Mouse (Mus musculus) limb, embryonic 14.5 days (tissue): ENCODE results near the gene Trpv1. TPM values are rescaled to one million over a fixed set of nuclear protein-coding genes. Genes with fewer than 3 reads are reported as not detected.

ENCODE experiments used
- ATAC-seq: fragments of 200-750 bp; cut with Nextera tagmentation; 2 replicates; pipeline ENCODE4 v1.8.0; 2017; ENCODE audit warnings: low read depth, moderate number of reproducible peaks, moderate TSS enrichment; ENCODE audit not compliant: low FRiP score
- DNase-seq: peaks from one replicate; pipeline ENCODE4 v3.0.0-alpha.2; 2015; ENCODE audit warnings: low spot score
- H3K27ac ChIP-seq: fragments of 300-500 bp; sonication (generic); replicated peaks from 2 replicates; pipeline ENCODE4 v1.5.1; 2014; ENCODE audit warnings: low read depth, mild to moderate bottlenecking, low read length, moderate library complexity, mixed read lengths
- H3K27me3 ChIP-seq: fragments of 300-500 bp; sonication (generic); 2 replicates; pipeline ENCODE4 v1.6.1; 2014; ENCODE audit warnings: low read length, mixed read lengths; ENCODE audit not compliant: control insufficient read depth, insufficient read depth
- H3K36me3 ChIP-seq: fragments of 300-500 bp; sonication (generic); 2 replicates; pipeline ENCODE4 v1.6.1; 2014; ENCODE audit warnings: mild to moderate bottlenecking, low read length, moderate library complexity, mixed read lengths; ENCODE audit not compliant: control insufficient read depth, insufficient read depth
- H3K4me1 ChIP-seq: fragments of 300-500 bp; sonication (generic); 2 replicates; pipeline ENCODE4 v1.6.1; 2014; ENCODE audit warnings: antibody characterized with exemption, low read length, mixed read lengths; ENCODE audit not compliant: control insufficient read depth, insufficient read depth
- H3K4me2 ChIP-seq: fragments of 300-500 bp; sonication (generic); replicated peaks from 2 replicates; pipeline ENCODE4 v1.6.1; 2014; ENCODE audit warnings: low read depth, mild to moderate bottlenecking, low read length, moderate library complexity; ENCODE audit not compliant: severe bottlenecking
- H3K4me3 ChIP-seq: fragments of 300-500 bp; sonication (generic); replicated peaks from 2 replicates; pipeline ENCODE4 v1.5.1; 2014; ENCODE audit warnings: low read length
- H3K9ac ChIP-seq: fragments of 300-500 bp; sonication (generic); 2 replicates; pipeline ENCODE4 v1.6.1; 2014; ENCODE audit warnings: mild to moderate bottlenecking, low read depth, low read length, moderate library complexity; ENCODE audit not compliant: severe bottlenecking
- H3K9me3 ChIP-seq: fragments of 300-500 bp; sonication (generic); 2 replicates; pipeline ENCODE4 v1.6.1; 2016; ENCODE audit warnings: low read length; ENCODE audit not compliant: control insufficient read depth
- POLR2A ChIP-seq: fragments of 200-500 bp; IDR thresholded peaks from 2 replicates; pipeline ENCODE4 v1.8.0; 2012; ENCODE audit warnings: inconsistent platforms, mild to moderate bottlenecking, moderate library complexity, borderline replicate concordance; ENCODE audit not compliant: insufficient read depth, insufficient read length; ENCODE audit errors: extremely low read depth
- WGBS: fragments of 180-500 bp; shearing (Covaris S2); extraction: QIAGEN DNeasy Blood & Tissue Kit; methylation state at CpG from one replicate; pipeline ENCODE4 v1.1.7; 2014; 5-methylcytosine and 5-hydroxymethylcytosine counted together
- polyA plus RNA-seq, 2 experiments: library from polyadenylated mRNA; depleted of rRNA in 1 of 2; stranded (reverse) in 1 of 2; unstranded in 1 of 2; fragments of >200 nt; fragmentation: Nextera tagmentation in 1 of 2; extraction: Ambion mirVana in 1 of 2; gene quantifications; 2 replicates each; pipeline versions ENCODE4 v1.2.1 to v1.2.3; 2012 to 2014

Trpv1 gene
- polyA plus RNA-seq, 2 experiments, result 0.20 TPM; not detected in 1

DNA sequence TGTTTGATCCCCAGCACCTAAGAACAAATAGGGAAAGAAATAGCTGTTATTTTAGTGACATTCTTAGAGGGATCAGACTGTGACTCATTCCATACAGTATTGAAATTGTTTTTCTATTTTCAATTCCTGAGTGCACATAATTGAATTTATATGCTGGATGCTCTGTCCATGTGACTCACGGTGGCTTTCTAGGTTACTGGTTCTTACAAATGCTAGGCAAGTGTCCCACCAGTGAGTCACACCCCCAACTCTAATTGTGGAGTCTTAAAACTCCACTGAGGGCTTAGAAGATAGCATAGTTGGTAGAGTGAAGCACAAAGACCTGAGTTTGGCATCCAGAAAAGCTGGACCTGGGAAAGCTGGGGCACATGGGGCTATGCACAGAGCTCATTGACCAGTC is 13.4 kb upstream of the Trpv1 start:
- no peak overlapping the region for H3K4me2 ChIP-seq
- H3K4me3 ChIP-seq, result no peak overlapping the region
- TF ChIP-seq POLR2A, result no peak
- no peaks in the 10 kb centered on the region for H3K36me3 ChIP-seq
- H3K4me1 ChIP-seq, result no peaks in the 10 kb centered on the region
- H3K9ac ChIP-seq, result no peak overlapping the region
- H3K9me3 ChIP-seq, result no peaks in the 10 kb centered on the region
- ATAC-seq, result no peak
- no peak for DNase-seq
- WGBS, result 74% methylated on average over 1 of the region's 1 CpGs
- no peak overlapping the region for H3K27ac ChIP-seq
- H3K27me3 ChIP-seq, result no peaks in the 10 kb centered on the region

DNA sequence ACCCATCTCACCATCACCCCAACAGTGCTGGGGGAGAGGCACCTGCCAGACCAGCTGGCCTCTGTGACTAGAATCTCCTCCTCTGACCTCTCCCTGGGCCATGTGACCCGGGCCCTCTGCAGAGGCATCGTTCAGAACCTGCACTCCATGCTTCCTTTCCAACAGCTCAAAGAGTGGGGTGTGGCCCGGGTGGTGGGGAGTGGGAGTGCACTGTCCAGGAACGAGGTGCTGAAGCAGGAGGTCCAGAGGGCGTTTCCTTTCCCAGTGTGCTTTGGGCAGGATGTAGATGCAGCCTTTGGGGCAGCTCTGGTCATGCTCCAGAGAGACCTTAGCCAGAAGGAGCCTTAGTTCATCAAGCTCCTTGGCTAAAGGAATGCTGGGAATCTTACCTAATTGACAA is 11.2 kb upstream of the Trpv1 start:
- ATAC-seq, result no peak
- DNase-seq, result no peak
- 42% methylated on average over 5 of the region's 5 CpGs for WGBS
- no peak overlapping the region for H3K9ac ChIP-seq
- H3K4me1 ChIP-seq, result no peaks in the 10 kb centered on the region
- no peaks in the 10 kb centered on the region for H3K27me3 ChIP-seq
- H3K4me2 ChIP-seq, result no peak overlapping the region
- no peak overlapping the region for H3K27ac ChIP-seq
- no peaks in the 10 kb centered on the region for H3K36me3 ChIP-seq
- no peak for TF ChIP-seq POLR2A
- H3K4me3 ChIP-seq, result no peak overlapping the region
- H3K9me3 ChIP-seq, result no peaks in the 10 kb centered on the region

DNA sequence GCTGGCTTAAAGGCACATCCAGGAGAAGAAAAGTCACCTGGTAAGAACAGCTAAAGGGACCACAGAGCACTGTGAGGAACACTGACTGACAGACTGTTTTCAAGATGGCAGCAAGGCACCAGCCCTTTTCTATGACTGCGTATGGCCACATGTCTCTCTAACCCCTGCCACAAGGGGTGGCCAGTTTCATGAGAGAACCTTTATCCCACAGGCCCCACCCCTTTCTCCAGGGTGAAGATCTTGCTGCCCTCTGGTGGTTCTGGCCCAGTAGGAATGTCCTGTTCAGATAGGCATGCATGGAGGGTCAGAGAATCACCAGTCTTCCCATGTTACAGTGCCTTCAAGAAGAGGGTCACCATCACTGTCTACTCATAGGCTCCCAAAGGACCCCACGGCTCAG is 10.1 kb upstream of the Trpv1 start:
- TF ChIP-seq POLR2A, result no peak
- Histone ChIP-seq H3K9me3 (no peaks in the 10 kb centered on the region), H3K4me2 (no peak overlapping the region), H3K27ac (no peak overlapping the region), H3K4me1 (no peaks in the 10 kb centered on the region), H3K27me3 (no peaks in the 10 kb centered on the region), H3K4me3 (no peak overlapping the region), H3K36me3 (no peaks in the 10 kb centered on the region), H3K9ac (no peak overlapping the region)
- 67% methylated on average over 2 of the region's 2 CpGs for WGBS
- no peak for ATAC-seq
- no peak for DNase-seq

DNA sequence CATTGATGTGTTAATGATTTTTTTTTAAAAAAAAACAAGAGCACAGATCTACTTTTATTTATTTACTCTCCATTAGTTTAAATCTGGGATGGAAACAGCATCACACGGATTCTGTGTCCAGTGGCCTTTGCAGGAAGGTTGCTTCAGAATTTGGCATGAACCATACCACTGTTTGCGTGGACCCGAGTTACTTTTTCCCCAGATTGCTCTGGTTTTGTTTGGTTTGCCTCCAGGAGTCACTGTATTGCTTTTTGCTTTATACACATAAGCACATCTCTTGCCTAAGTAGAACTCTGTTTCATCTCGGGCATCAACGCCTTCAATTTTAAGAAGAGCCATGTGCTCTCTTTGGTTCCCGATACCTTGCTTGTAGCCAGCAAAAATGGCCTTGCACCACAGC is 8.2 kb upstream of the Trpv1 start:
- TF ChIP-seq POLR2A, result no peak
- ATAC-seq (no peak), DNase-seq (no peak)
- no peaks in the 10 kb centered on the region for H3K9me3 ChIP-seq
- no peak overlapping the region for H3K9ac ChIP-seq
- H3K36me3 ChIP-seq, result no peaks in the 10 kb centered on the region
- H3K4me2 ChIP-seq, result no peak overlapping the region
- no peaks in the 10 kb centered on the region for H3K4me1 ChIP-seq
- 86% methylated on average over 6 of the region's 6 CpGs for WGBS
- no peak overlapping the region for H3K4me3 ChIP-seq
- H3K27me3 ChIP-seq, result no peaks in the 10 kb centered on the region
- H3K27ac ChIP-seq, result no peak overlapping the region

GRCm38 (mm10) chr11:73228881-73229280 is 5.2 kb upstream of the Trpv1 start:
- no peak overlapping the region for H3K27ac ChIP-seq
- H3K36me3 ChIP-seq, result no peaks in the 10 kb centered on the region

DNA sequence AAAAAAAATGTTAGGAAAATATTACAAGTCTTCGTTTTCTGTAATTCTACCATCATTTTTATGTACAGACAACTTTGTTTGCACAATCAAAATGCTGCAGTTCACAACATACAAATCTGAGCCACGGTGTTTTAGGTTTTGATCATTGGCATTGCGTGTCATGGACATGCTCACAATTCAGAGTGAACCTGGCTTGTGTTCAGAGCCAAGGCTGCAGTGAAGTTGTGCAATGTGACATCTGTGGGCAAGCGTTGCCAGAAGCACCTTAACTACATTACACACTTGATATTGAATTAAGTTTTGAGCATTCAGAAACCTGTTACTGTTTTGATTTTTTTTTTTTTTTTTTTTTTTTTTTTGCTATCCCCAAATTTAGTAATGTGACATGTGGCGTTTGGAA is 4.0 kb upstream of the Trpv1 start:
- WGBS, result 90% methylated on average over 5 of the region's 5 CpGs
- no peak overlapping the region for H3K9ac ChIP-seq
- no peak for DNase-seq
- TF ChIP-seq POLR2A, result no peak
- no peak for ATAC-seq
- no peaks in the 10 kb centered on the region for H3K4me1 ChIP-seq
- no peak overlapping the region for H3K4me3 ChIP-seq
- no peaks in the 10 kb centered on the region for H3K27me3 ChIP-seq
- no peak overlapping the region for H3K27ac ChIP-seq
- no peaks in the 10 kb centered on the region for H3K9me3 ChIP-seq
- H3K36me3 ChIP-seq, result no peaks in the 10 kb centered on the region
- H3K4me2 ChIP-seq, result no peak overlapping the region

More at GRCm38 (mm10) chr11:73228881-73229280, 5.2 kb upstream of the Trpv1 start:
- no peak overlapping the region for H3K9ac ChIP-seq
- ATAC-seq (no peak), DNase-seq (no peak)
- H3K9me3 ChIP-seq, result no peaks in the 10 kb centered on the region
- no peaks in the 10 kb centered on the region for H3K27me3 ChIP-seq
- H3K4me1 ChIP-seq, result no peaks in the 10 kb centered on the region
- TF ChIP-seq POLR2A, result no peak
- no peak overlapping the region for H3K4me2 ChIP-seq
- WGBS, result 73% methylated on average over 5 of the region's 5 CpGs
- H3K4me3 ChIP-seq, result no peak overlapping the region
